Mouse (Mus musculus): ENCODE data around the gene Kremen1. TPM values are rescaled to one million over a fixed set of nuclear protein-coding genes. Genes with fewer than 3 reads are reported as not detected.

Kremen1 gene
- polyA plus RNA-seq, 1 experiment from 2014 or later, result 24.3 TPM

DNA sequence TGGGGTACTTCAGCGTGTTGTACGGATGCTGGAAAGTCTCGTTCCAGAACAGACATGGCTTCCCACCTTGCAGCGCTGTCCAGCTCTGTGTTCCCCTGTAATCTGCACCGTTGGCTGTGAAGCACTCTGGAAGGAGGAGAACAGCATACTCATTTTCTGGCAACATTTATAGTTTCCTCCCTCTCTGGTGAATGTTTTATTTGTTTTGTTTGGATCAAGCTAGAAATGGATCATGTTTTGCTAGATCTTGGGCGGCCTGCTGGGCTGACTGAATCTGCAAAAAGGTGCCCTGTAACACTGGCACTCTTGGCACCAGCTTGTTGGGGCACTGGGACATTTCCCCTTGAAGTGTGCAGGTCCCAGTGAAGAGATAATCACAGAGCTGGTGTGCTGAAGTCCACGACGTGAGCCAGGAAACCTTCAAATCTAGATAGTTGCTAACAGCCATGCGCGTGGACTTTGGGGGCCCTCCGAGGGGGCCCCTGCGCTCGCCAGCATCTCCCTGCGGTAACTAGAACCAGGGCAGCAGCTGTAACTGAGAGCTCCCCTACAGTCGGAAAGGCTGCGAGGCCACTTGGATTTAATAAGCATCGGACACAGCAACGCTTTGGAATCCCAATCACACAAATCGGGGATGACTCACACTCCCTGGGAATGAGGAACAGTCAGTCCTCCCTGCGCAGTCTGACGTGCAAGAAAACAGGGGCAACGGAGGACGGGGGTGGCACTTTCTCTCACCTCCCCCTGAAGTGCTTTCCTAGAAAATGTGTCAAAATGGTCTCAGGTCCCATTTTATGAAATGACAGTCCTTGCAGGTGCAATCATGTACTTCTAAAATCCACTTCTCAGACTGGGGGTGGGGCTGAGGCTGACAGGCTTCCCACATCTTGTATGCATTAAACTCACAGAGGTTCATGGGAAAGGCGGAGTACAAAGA is 17.3 kb downstream of the Kremen1 start:
- H3K9me3 ChIP-seq, result no peaks in the 10 kb centered on the region
- peak overlapping the region; percentile 27 for H3K4me3 ChIP-seq

DNA sequence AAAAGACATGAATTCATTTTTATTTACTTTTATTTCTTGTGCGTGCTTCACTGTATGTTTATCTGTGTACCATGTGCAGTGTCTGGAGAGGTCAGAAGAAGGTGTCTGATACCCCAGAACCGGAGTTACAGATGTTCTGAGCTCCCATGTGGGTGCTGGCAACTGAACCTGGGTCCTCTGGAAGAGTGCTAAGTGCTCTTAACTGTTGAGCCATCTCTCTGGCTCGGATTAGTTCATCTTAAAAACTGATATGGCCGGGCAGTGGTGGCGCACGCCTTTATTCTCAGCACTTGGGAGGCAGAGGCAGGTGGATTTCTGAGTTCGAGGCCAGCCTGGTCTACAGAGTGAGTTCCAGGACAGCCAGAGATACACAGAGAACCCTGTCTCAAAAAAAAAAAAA is 18.1 kb downstream of the Kremen1 start:
- WGBS, result 93% methylated on average over 7 of the region's 7 CpGs
- Histone ChIP-seq H3K9me3 (no peaks in the 10 kb centered on the region), H3K27me3 (no peaks in the 10 kb centered on the region), H3K27ac (no peak overlapping the region; the same call in 1 of the 2 replicates), H3K36me3 (peaks cover 28% of the 10 kb centered on the region), H3K4me3 (no peak overlapping the region), H3K4me1 (peaks cover 47% of the 10 kb centered on the region), H3K9ac (no peak overlapping the region), H3K4me2 (replicated peaks) (0 out of 2 replicates have a peak overlapping the region, but pooled peaks have one; percentile 62)
- ATAC-seq (ENCODE audit: low FRiP score, low read depth), result no peak

More for the DNA sequence above, 17.3 kb downstream of the Kremen1 start:
- Histone ChIP-seq H3K27ac (peak overlapping the region; percentile 84), H3K27me3 (no peaks in the 10 kb centered on the region), H3K9ac (peak overlapping the region; percentile 48; the same call in 1 of the 2 replicates), H3K4me2 (replicated peaks) (peak overlapping the region; percentile 62), H3K36me3 (peaks cover 24% of the 10 kb centered on the region), H3K4me1 (peaks cover 45% of the 10 kb centered on the region)
- WGBS, result 27% methylated on average over 24 of the region's 24 CpGs
- peak; percentile 60 for ATAC-seq (ENCODE audit: low FRiP score, low read depth)

DNA sequence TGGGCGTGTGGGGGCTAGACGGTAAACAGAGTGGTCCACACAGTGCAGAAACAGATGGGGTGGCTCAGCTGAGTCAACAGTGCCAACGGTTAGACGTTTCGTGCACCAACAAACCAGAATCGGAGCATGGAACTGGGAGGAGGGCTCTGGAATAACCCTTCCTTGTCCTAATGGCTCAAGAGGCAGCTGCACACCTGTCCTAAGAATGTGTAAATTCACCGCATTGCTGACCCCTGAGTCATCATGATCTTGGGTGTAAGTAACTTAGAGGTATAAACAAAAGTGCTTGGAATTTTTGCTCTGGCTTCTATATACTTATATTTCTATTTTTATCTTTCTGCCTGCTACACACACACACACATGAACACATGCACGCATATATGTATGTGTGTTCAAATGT is 19.2 kb downstream of the Kremen1 start:
- Histone ChIP-seq H3K27me3 (no peaks in the 10 kb centered on the region), H3K9ac (no peak overlapping the region), H3K4me1 (peaks cover 47% of the 10 kb centered on the region), H3K27ac (no peak overlapping the region), H3K36me3 (peaks cover 38% of the 10 kb centered on the region), H3K4me2 (replicated peaks) (no peak overlapping the region), H3K9me3 (no peaks in the 10 kb centered on the region), H3K4me3 (no peak overlapping the region)
- ATAC-seq (ENCODE audit: low FRiP score, low read depth), result no peak
- WGBS, result 86% methylated on average over 8 of the region's 8 CpGs

DNA sequence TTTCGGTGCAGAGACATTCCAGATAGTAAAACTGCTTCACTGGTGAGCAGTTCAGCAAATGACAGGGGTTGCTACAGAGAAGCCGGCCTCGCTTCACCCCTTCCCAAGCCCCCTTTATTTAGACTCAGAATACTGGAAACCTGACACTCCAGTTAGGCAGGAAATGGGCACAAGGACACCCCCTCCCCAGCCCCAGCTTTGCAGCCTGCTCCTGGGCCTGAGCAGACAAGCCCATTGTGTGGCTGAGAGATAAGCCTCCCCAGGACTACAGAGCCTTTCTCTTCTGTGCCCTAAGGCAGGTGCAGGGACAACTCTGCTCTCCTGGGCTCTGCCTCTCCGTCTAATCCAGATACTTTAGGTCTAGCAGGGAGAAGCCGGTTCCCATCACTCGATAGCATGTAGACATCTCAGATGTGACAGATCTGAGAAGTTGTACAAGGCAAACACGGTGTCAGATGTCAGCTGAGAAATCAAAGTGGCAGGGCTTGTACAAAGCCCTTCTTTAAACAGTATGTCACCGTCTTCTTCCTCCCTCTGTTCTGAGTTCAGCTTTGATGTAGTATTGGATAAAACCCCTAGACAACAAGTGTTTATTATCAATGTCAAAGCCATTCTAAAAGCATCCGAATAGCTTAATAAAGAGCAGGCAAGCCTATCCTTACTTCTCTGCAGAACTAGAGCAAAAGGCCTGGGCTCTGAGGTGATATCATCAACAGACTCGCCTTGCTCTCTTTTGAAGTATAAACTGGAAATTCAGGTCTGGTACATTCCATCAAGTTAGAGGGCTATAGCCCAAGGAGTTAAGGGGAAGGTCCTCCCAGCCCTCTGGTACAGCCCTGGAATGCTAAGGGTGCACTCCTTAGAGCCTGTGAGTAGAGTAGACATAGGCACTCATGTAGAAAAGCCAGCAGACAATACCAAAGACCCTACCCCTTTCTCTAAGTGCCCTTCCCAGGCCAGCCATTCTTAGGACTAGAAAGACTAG is 21.4 kb downstream of the Kremen1 start:
- 5% methylated on average over 10 of the region's 10 CpGs for WGBS
- Histone ChIP-seq H3K9me3 (no peaks in the 10 kb centered on the region), H3K27me3 (no peaks in the 10 kb centered on the region), H3K4me1 (peaks cover 45% of the 10 kb centered on the region), H3K4me3 (no peak overlapping the region), H3K9ac (0 out of 2 replicates have a peak overlapping the region, but pooled peaks have one; percentile 35), H3K4me2 (replicated peaks) (peak overlapping the region; percentile 23; the same call in 1 of the 2 replicates), H3K36me3 (peaks cover 42% of the 10 kb centered on the region), H3K27ac (peak overlapping the region; percentile 75)
- ATAC-seq (ENCODE audit: low FRiP score, low read depth), result peak; percentile 29; the same call in 1 of the 2 replicates

DNA sequence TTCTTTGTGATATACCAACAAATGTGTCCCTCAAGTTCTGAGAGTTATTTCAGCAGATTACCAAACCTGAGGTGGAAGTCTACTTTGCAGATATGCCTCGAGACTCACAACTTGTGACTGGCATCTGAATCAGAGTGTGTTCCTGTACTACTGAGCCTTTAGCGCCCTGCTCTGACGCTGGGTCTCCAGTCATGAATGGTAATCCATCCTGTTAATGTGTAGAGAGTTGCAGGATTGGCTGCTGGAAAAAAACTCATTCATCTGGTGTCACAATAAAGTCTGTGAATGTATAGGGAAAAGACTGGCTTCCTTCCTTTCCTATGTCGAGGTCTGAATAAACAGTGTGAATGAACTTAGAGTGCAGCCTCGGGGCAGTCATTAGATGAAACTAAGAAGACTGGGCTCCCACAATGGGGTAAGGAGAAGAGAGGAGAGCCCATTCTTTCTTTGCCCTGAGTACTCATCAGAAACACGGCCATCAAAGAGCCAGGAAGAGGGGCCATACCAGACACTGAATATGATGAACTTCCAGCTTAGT is 41.4 kb downstream of the Kremen1 start:
- Histone ChIP-seq H3K9ac (no peak overlapping the region), H3K4me1 (peaks cover 29% of the 10 kb centered on the region), H3K36me3 (no peaks in the 10 kb centered on the region), H3K27me3 (no peaks in the 10 kb centered on the region), H3K4me2 (replicated peaks) (no peak overlapping the region), H3K9me3 (no peaks in the 10 kb centered on the region), H3K4me3 (no peak overlapping the region), H3K27ac (no peak overlapping the region)
- WGBS, result 65% methylated on average over 6 of the region's 6 CpGs
- ATAC-seq (ENCODE audit: low FRiP score, low read depth), result no peak

DNA sequence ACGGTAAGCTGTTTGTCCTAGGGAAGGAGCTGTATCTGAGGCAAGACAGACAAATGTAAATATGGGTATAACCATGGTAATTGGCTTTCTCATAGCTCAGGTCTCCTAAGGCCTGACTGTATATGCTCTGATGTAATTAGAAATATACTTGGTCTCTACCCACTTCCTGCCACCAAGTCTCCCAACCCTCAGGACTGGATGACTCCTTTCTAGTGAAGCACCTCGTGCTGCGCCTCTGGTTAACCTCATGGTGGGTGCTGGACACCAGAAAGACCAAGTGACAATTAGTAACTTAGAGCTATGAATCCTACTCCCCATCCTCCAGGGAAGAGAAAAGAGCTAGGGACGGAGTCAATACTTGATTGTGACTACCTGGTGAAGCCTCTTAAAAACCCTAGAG is 42.0 kb downstream of the Kremen1 start:
- Histone ChIP-seq H3K4me1 (peaks cover 29% of the 10 kb centered on the region), H3K4me2 (replicated peaks) (no peak overlapping the region), H3K27me3 (no peaks in the 10 kb centered on the region), H3K9ac (no peak overlapping the region), H3K9me3 (no peaks in the 10 kb centered on the region), H3K4me3 (no peak overlapping the region), H3K27ac (no peak overlapping the region), H3K36me3 (peaks cover 4% of the 10 kb centered on the region)
- WGBS, result 94% methylated on average over 4 of the region's 4 CpGs
- no peak for ATAC-seq (ENCODE audit: low FRiP score, low read depth)

DNA sequence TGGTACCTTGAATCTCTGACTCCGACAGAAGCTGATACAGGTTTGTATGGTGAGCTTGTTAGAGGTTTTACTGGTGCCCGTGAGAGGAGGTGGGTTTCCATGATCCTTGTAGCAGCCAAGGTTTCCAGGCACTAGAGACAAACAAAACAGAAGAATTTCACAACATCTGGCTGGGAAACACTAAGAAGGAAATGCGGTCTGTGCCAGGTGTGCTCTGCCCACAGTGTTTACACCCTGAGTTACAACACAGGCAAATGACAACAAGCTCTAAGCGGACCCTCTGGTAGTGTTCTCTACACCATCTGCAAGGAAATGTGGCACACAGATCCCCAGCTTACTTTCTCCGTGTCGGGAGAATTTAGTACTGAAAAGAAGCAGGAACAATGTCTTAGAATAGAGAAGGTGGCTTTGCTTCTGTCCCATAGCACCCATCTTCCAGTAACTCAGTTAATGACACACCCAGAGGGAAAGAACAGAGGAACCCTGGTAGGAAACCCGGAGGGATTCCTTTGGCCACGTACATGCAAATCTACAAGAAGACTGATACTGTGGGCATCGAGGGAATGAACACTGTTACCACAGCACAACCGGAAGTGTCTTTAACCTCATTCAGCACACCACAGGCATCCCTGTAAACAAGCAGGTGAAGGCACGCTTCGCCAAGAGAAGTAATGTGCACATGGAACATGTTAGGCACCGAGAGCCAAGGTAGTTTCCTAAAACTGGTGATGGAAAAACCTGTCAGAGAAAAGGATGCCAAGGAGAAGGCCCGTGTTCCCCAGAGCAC is 45.8 kb downstream of the Kremen1 start:
- ATAC-seq (ENCODE audit: low FRiP score, low read depth), result no peak
- Histone ChIP-seq H3K4me2 (replicated peaks) (no peak overlapping the region), H3K9me3 (no peaks in the 10 kb centered on the region), H3K9ac (no peak overlapping the region), H3K27ac (no peak overlapping the region), H3K27me3 (no peaks in the 10 kb centered on the region), H3K4me1 (peaks cover 12% of the 10 kb centered on the region), H3K4me3 (no peak overlapping the region), H3K36me3 (peaks cover 18% of the 10 kb centered on the region)
- WGBS, result 75% methylated on average over 14 of the region's 14 CpGs

DNA sequence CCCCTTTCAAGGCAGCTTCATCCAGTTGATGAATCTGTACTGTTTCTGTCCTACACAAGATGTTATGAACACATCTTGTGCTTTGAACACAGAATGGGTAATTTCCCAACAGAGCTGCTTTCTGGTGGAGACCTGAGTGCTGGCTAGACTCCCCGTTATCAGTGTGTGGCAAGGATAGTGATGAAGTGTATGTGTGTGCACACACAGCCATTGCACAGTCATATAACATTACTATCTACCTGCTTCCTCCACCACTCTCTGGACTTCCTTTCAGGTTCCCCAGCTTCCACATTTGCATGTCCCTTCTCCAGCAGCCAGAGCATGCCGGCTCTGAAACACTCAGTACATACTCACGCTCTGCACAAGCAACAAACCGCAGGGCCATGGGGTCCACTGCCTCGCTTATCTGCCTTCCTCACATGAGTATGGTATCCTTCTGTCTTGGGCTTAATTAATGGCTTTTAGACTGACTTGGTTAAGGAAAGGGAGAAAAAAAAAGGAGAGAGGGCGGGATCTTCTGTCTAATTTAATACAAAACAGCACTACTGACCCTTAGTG is 46.8 kb downstream of the Kremen1 start:
- Histone ChIP-seq H3K36me3 (peaks cover 23% of the 10 kb centered on the region), H3K4me1 (peaks cover 12% of the 10 kb centered on the region), H3K27me3 (no peaks in the 10 kb centered on the region), H3K4me2 (replicated peaks) (no peak overlapping the region), H3K4me3 (no peak overlapping the region), H3K9me3 (no peaks in the 10 kb centered on the region), H3K9ac (no peak overlapping the region), H3K27ac (no peak overlapping the region)
- 89% methylated on average over 6 of the region's 6 CpGs for WGBS
- ATAC-seq (ENCODE audit: low FRiP score, low read depth), result no peak

DNA sequence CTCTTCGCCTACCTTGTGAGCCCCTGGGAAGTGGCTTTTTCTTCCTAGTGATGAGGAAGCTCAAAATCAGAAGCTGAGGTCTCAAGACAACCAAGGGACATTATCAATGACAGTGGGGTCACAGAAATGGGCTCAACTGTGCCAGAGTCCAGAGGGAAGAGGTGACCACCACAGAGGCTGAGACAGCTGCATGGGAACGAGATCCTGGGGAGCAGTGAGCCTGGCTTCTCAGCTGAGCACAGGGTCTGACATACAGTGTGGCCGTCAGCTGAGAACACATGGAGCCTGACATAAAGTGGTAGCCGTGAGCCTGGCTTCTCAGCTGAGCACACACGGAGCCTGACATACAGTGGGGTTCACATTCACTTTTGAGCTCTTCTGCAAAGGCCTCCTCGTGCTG is 58.3 kb downstream of the Kremen1 start:
- Histone ChIP-seq H3K27me3 (no peaks in the 10 kb centered on the region), H3K4me2 (replicated peaks) (no peak overlapping the region), H3K27ac (no peak overlapping the region), H3K9me3 (no peaks in the 10 kb centered on the region), H3K36me3 (peaks cover 71% of the 10 kb centered on the region), H3K4me1 (no peaks in the 10 kb centered on the region), H3K9ac (no peak overlapping the region), H3K4me3 (no peak overlapping the region)
- 82% methylated on average over 6 of the region's 6 CpGs for WGBS
- ATAC-seq (ENCODE audit: low FRiP score, low read depth), result no peak

DNA sequence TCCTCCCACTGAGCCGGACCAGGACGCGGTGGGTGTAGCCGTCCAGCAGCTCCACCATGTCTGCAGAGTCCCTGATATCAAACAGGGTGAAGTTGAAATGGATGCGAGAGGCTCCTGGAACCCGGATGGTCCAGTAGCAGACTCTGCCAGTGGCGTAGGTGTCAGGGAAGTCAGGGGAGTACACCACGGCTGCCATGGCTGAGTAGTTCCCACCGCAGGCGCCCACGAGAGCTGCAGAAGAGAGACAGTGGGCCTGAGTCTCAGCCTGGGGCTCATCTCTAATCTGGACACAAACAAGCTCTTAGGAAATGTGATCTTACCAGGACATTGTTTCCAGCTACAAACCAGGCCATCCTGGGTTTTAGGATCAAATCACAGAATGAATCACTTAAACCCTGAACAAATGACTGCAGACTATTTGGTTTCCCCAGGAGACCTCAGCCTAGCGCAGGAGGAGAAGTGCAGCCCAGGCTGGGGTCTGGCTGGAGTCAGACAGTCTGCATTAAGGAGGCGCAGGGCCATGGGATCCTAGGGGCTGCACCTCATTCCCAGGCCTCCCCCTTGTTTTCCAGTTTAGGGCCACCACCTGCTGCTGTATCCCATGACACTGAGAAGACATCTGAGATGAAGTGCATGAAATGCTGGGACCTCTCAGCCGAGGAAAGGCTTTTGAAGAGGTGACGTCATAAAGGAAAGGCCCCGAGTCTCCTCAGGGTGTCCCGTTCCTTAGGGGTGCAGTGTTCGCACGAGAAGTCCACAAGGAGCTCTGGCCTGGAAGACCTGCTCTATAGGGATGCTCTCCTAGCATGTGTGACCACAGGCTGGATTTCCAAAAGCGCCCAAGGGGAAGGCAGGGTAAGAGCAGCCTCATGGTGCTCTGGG is 59.3 kb downstream of the Kremen1 start:
- 81% methylated on average over 20 of the region's 20 CpGs for WGBS
- Histone ChIP-seq H3K27ac (no peak overlapping the region; the same call in 1 of the 2 replicates), H3K9me3 (no peaks in the 10 kb centered on the region), H3K4me3 (no peak overlapping the region), H3K4me2 (replicated peaks) (no peak overlapping the region), H3K36me3 (peaks cover 72% of the 10 kb centered on the region), H3K27me3 (no peaks in the 10 kb centered on the region), H3K9ac (no peak overlapping the region; the same call in 1 of the 2 replicates), H3K4me1 (no peaks in the 10 kb centered on the region)
- peak; percentile 81 for ATAC-seq (ENCODE audit: low FRiP score, low read depth)

Data from limb, embryonic 13.5 days (tissue).